Mouse (Mus musculus) midbrain, embryonic 16.5 days (tissue): ENCODE results near the gene Aktip. TPM values are rescaled to one million over a fixed set of nuclear protein-coding genes. Genes with fewer than 3 reads are reported as not detected.

Source experiments
- ATAC-seq: fragments of 200-750 bp; cut with Nextera tagmentation; 2 replicates; pipeline ENCODE4 v1.8.0; 2017; ENCODE audit warnings: moderate TSS enrichment
- H3K27ac ChIP-seq: fragments of 300-500 bp; sonication (generic); 2 replicates; pipeline ENCODE4 v1.5.1; 2014; ENCODE audit warnings: mild to moderate bottlenecking, low read length, mixed read lengths
- H3K27me3 ChIP-seq: fragments of 300-500 bp; sonication (generic); 2 replicates; pipeline ENCODE4 v1.6.1; 2014; ENCODE audit warnings: low read depth, low read length, mixed read lengths; ENCODE audit not compliant: control insufficient read depth, insufficient read depth
- H3K36me3 ChIP-seq: fragments of 300-500 bp; sonication (generic); 2 replicates; pipeline ENCODE4 v1.6.1; 2014; ENCODE audit warnings: mild to moderate bottlenecking, low read length, moderate library complexity, mixed read lengths; ENCODE audit not compliant: control insufficient read depth, insufficient read depth
- H3K4me1 ChIP-seq: fragments of 300-500 bp; sonication (generic); 2 replicates; pipeline ENCODE4 v1.6.1; 2014; ENCODE audit warnings: mild to moderate bottlenecking, low read length, mixed read lengths; ENCODE audit not compliant: control insufficient read depth, insufficient read depth
- H3K4me2 ChIP-seq: fragments of 300-500 bp; sonication (generic); 2 replicates; pipeline ENCODE4 v1.6.1; 2014; ENCODE audit warnings: mild to moderate bottlenecking, low read length, mixed read lengths
- H3K4me3 ChIP-seq: fragments of 300-500 bp; sonication (generic); 2 replicates; pipeline ENCODE4 v1.5.1; 2014; ENCODE audit warnings: low read depth, mild to moderate bottlenecking, low read length, moderate library complexity, mixed read lengths
- H3K9ac ChIP-seq: fragments of 300-500 bp; sonication (generic); 2 replicates; pipeline ENCODE4 v1.6.1; 2014; ENCODE audit warnings: low read depth, low read length, mixed read lengths
- H3K9me3 ChIP-seq: fragments of 300-500 bp; sonication (generic); replicated peaks from 2 replicates; pipeline ENCODE4 v1.6.1; 2014; ENCODE audit warnings: mild to moderate bottlenecking, low read length, mixed read lengths; ENCODE audit not compliant: control insufficient read depth, poor library complexity, severe bottlenecking
- WGBS: fragments of 180-500 bp; shearing (Covaris S2); extraction: QIAGEN DNeasy Blood & Tissue Kit; methylation state at CpG from one replicate; pipeline ENCODE4 v1.1.7; 2014; 5-methylcytosine and 5-hydroxymethylcytosine counted together
- polyA plus RNA-seq: library from polyadenylated mRNA; unstranded; fragments of >200 nt; fragmentation: Nextera tagmentation; extraction: Ambion mirVana; gene quantifications from 2 replicates; pipeline ENCODE4 v1.2.1, GENCODE M21; 2015

Aktip gene
- 141 TPM in 2 replicates for polyA plus RNA-seq

DNA sequence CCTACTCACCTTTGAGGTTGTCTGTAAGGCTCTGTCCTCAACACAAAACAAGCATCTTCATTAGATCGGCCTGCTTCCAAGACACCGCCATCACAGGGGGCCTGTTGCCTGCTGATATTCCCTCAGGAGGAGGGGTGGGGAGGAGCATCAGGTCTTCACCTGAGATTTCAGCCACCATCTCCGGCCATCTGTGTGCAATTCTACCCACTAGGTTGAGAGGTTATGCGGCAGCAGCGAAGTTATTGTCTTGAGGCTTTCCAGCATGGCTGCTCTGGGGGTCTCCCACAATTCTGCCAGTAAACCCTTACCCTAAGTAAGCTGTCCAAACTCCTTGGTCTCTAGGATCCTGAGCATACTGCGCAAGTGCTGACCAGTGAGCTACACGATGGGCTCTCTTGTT lies at the start of gene Aktip:
TSS of gene Aktip (minus strand) at position 101 of the 400 bp plus-strand sequence.
- Histone ChIP-seq H3K9me3 (no peaks in the 10 kb centered on the region), H3K4me2 (no peak within 1 kb of the TSS), H3K27ac (no peak within 1 kb of the TSS), H3K27me3 (no peaks in the 10 kb centered on the region), H3K4me3 (no peak within 1 kb of the TSS), H3K36me3 (no peaks in the 10 kb centered on the region), H3K4me1 (no peaks in the 10 kb centered on the region), H3K9ac (no peak within 1 kb of the TSS)
- ATAC-seq: no peak
- WGBS: 94% methylated on average over 7 of the region's 7 CpGs

DNA sequence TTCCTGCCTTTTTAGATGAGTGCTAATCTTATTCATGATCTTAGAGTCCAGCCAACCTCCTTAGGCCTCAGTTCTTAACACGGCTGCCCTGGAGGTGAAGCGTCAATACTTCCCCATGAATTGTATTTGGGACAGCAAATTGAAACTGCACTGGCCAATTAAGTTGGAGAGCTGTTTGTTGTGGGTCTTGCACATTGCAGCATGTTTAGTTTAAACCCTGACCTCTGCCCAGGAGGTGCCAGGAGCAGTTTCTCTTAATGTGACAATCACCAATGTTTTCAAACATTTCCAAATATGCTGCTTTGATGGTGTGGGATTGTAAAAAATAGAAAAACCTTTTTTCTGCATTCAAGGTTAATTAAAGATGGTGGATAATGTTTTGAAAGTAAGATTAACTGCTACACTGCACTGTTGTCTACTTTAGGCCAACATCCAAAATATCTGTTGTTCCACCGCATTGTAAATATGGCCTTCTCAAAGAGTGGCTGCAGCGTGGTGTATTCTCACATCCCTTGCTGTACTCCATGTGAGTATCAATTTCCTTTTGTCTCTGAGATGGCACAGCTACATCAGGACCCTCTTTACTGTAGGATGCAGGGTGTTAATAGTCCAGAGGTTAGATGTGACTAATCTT lies 46.2 kb upstream of the Aktip start:
- no peak overlapping the region for H3K4me3 ChIP-seq
- no peak overlapping the region for H3K27ac ChIP-seq
- H3K4me1 ChIP-seq: no peaks in the 10 kb centered on the region
- H3K9ac ChIP-seq: no peak overlapping the region
- H3K27me3 ChIP-seq: no peaks in the 10 kb centered on the region
- 0 out of 2 replicates have a peak, but pooled peaks cover 8% of the 10 kb centered on the region for H3K36me3 ChIP-seq
- WGBS: 58% methylated on average over 4 of the region's 4 CpGs
- no peak overlapping the region for H3K4me2 ChIP-seq
- no peak for ATAC-seq
- H3K9me3 ChIP-seq: no peaks in the 10 kb centered on the region

DNA sequence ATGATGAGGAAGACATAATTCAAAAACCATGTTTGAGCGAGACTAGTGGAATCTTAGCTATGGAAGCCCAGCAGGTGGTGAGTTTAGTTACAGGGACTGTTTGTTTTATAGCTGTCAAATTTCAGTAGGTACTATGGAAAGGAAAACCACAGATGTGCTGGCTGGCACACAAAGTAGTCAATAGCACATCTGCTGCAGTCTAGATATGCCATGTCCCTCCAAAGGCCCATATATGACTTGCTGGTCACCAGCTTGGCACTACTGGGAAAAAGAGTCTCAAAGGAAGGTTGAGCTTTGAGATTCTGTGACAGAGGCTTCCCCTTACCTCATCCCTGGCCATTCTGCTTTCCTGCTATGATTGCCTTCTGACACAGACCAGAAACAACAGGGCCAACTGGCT lies 42.9 kb upstream of the Aktip start:
- H3K4me1 ChIP-seq: no peaks in the 10 kb centered on the region
- WGBS: 62% methylated on average over 1 of the region's 1 CpGs
- no peak overlapping the region for H3K4me3 ChIP-seq
- no peaks in the 10 kb centered on the region for H3K9me3 ChIP-seq
- no peak overlapping the region for H3K4me2 ChIP-seq
- no peak for ATAC-seq
- no peaks in the 10 kb centered on the region for H3K27me3 ChIP-seq
- H3K27ac ChIP-seq: no peak overlapping the region
- no peaks in the 10 kb centered on the region for H3K36me3 ChIP-seq
- no peak overlapping the region for H3K9ac ChIP-seq

DNA sequence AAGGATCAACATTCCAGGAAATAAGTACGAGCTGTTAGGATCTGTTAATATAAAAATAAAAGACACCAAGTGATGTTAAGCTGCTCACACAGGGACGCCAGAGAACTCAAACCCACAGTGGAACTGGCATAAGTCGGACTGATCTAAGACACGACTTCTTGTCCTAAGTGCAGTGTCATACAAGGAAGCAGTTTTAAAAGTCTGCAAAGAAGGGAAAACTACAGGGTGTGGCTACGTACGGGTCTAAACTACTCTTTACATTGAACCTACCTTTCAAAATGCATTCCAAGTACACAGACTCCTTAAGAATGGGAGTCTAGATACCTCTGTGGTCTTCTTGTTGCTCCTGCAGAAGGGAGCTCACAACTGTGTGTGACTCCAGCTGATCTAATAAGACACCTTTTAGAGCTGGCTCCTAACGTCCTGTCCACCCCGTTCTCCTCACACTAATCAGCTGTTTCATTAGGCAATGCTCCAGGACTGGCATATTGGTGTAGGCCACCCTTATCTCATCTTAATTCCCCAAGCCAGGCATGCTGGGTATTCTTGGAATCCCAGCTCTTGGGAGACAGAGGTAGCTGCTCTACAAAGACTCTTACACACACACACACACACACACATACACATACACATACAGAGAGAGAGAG lies 42.2 kb upstream of the Aktip start:
- Histone ChIP-seq H3K9ac (no peak overlapping the region), H3K27me3 (no peaks in the 10 kb centered on the region), H3K4me1 (no peaks in the 10 kb centered on the region), H3K9me3 (no peaks in the 10 kb centered on the region), H3K4me3 (no peak overlapping the region), H3K27ac (no peak overlapping the region), H3K4me2 (no peak overlapping the region), H3K36me3 (no peaks in the 10 kb centered on the region)
- 71% methylated on average over 8 of the region's 8 CpGs for whole genome bisulfite sequencing
- no peak for ATAC-seq

DNA sequence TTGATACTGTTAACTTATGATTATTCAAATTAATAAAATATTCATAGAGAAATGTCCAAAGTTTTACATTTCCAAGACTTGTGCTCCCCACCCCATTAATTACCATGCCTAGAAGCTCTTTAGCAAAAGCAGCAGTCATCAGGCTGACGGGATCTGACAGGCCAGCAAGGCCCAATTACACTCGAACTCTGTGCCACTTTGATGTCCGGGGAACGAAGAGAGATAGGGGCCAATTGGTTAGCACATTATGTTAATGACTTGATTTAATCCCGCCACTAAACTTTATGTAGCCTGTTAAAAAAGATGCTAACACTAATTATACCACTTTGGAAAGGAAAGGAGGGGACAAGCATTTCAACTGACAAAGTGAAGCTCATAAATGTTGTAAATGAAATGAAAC lies 41.6 kb upstream of the Aktip start:
- H3K9me3 ChIP-seq: no peaks in the 10 kb centered on the region
- H3K4me3 ChIP-seq: no peak overlapping the region
- no peaks in the 10 kb centered on the region for H3K27me3 ChIP-seq
- WGBS: 29% methylated on average over 5 of the region's 5 CpGs
- H3K27ac ChIP-seq: no peak overlapping the region
- no peaks in the 10 kb centered on the region for H3K4me1 ChIP-seq
- no peaks in the 10 kb centered on the region for H3K36me3 ChIP-seq
- H3K4me2 ChIP-seq: no peak overlapping the region
- no peak overlapping the region for H3K9ac ChIP-seq
- ATAC-seq: no peak

DNA sequence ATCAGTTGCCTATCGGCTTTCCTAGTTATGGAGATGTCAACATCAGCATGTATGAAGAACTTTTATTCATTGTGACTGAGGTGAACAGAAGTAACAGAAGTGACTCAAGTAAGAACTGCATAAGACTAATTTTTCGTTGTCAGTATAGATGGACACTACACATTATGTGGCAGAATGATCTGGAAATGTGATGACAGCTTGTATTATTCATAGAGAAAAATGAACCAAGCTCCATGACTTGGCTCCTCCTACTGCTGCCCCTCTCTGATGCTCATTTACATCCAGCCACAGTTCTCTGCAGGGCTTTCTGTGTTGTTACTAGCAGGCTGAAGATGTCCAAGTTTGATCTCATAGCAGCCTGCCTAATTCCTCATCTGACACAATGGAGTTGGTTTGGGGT lies 37.4 kb upstream of the Aktip start:
- no peaks in the 10 kb centered on the region for H3K9me3 ChIP-seq
- H3K4me2 ChIP-seq: no peak overlapping the region
- H3K4me1 ChIP-seq: 0 out of 2 replicates have a peak, but pooled peaks cover 5% of the 10 kb centered on the region
- no peak for ATAC-seq
- H3K27ac ChIP-seq: no peak overlapping the region
- 87% methylated on average over 2 of the region's 2 CpGs for WGBS
- H3K27me3 ChIP-seq: no peaks in the 10 kb centered on the region
- H3K4me3 ChIP-seq: no peak overlapping the region
- no peaks in the 10 kb centered on the region for H3K36me3 ChIP-seq
- H3K9ac ChIP-seq: no peak overlapping the region

DNA sequence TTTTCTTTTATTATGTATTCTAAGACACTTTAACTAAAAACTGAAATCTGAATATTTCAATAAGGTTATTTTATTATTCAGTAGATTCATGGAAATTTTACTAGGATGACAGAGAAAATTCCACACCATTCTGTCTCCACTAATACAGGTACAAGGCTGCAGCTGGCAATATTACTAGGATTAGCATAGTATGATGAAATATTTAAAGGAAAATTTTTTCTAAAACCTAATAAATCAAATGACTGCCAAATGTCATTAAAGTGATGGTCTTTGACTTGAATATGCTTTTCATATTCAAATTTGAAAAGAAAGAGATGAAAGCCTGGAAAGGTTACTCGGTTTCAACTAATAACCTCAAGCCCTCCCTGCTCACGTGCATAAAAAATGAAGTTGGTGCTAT lies 34.3 kb upstream of the Aktip start:
- Histone ChIP-seq H3K27me3 (no peaks in the 10 kb centered on the region), H3K27ac (no peak overlapping the region), H3K4me2 (no peak overlapping the region), H3K36me3 (no peaks in the 10 kb centered on the region), H3K9me3 (no peaks in the 10 kb centered on the region), H3K4me3 (no peak overlapping the region), H3K9ac (no peak overlapping the region), H3K4me1 (0 out of 2 replicates have a peak, but pooled peaks cover 5% of the 10 kb centered on the region)
- WGBS: 22% methylated on average over 2 of the region's 2 CpGs
- ATAC-seq: no peak

DNA sequence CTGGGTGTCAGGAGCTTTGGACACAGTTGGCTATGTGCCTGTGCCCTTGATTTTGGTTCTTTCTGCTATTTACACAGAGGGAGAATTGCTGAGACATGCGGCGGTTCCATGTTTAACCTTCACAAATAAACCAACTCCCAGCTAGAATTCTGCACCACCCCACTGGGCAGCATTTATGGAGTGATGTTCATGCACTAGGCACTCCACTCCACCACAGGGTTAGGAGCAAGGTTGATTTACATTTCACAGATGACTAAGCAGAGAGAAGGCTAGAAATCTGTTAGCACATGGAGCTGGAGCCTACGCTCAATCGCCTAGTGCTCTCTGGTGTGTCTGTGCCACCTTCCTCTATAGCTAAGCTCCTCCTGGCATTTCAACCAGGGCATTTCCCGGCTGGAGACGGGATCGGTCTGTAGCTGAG lies 27.7 kb upstream of the Aktip start:
- 90% methylated on average over 7 of the region's 7 CpGs for WGBS

DNA sequence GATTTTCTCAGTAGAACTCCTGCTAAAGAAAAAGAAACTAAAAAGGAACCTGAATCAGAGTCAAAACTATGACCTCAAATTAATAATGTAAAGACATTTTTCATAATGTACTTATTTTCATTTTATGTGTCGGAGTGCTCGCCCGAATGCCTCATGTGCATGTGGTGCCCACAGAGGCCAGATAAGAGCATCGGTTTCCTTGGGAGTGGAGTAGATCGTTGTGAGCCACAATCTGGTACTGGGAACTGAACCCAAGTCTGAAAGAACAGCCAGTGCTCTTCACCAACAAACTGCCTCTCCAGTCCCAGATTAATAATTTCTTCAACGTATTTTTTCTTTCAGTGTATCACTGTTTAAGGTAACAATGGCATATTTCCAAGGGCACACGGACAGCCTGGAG lies 24.5 kb upstream of the Aktip start:
- 0 out of 2 replicates have a peak, but pooled peaks cover 3% of the 10 kb centered on the region for H3K36me3 ChIP-seq
- H3K4me2 ChIP-seq: no peak overlapping the region
- no peaks in the 10 kb centered on the region for H3K27me3 ChIP-seq
- H3K4me1 ChIP-seq: no peaks in the 10 kb centered on the region
- ATAC-seq: no peak
- no peak overlapping the region for H3K27ac ChIP-seq
- WGBS: 97% methylated on average over 7 of the region's 7 CpGs
- no peak overlapping the region for H3K9ac ChIP-seq
- H3K4me3 ChIP-seq: no peak overlapping the region
- H3K9me3 ChIP-seq: no peaks in the 10 kb centered on the region

More for the DNA sequence above, 27.7 kb upstream of the Aktip start:
- no peaks in the 10 kb centered on the region for H3K4me1 ChIP-seq
- H3K9me3 ChIP-seq: no peaks in the 10 kb centered on the region
- H3K9ac ChIP-seq: no peak overlapping the region
- no peak overlapping the region for H3K4me3 ChIP-seq
- no peak overlapping the region for H3K4me2 ChIP-seq
- 0 out of 2 replicates have a peak, but pooled peaks cover 3% of the 10 kb centered on the region for H3K36me3 ChIP-seq
- ATAC-seq: no peak
- no peak overlapping the region for H3K27ac ChIP-seq
- H3K27me3 ChIP-seq: no peaks in the 10 kb centered on the region
